Mouse (Mus musculus): ENCODE measurements around the gene Agpat2. TPM values are rescaled to one million over a fixed set of nuclear protein-coding genes. Genes with fewer than 3 reads are reported as not detected.
A peak's percentile ranks its signal among the peaks of the same experiment; 100 is the strongest.

Agpat2 gene
- polyA plus RNA-seq, 1 experiment from 2014 or later, result 18.4 TPM

DNA sequence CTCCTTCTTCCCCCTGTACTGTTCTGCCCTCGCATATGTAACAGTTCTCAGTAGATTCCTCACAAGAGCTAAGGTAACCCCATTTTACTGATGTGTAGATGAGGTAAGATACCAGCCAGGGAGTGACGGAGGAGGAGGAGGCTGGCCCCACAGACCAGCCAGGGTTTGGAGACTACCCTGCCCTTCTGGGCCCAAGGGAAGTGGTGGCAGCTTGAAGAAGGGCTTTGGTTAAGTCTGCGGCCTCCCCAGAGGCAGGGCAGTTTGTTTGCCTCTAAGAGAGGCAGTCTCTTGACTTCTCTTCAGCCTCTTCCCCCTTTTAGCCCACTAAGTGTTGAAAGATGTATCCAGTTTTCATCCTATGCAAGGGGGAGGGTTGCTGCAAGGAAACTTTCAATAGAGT, 2.4 kb upstream of the Agpat2 start:
- H3K36me3 ChIP-seq, result no peaks in the 10 kb centered on the region
- no peaks in the 10 kb centered on the region for H3K9me3 ChIP-seq (replicated peaks)
- no peaks in the 10 kb centered on the region for H3K27me3 ChIP-seq (replicated peaks)
- no peak overlapping the region for H3K9ac ChIP-seq
- 65% methylated on average over 3 of the region's 3 CpGs for WGBS
- no peak for ATAC-seq (ENCODE audit: insufficient number of reproducible peaks, low FRiP score)
- H3K4me1 ChIP-seq (replicated peaks), result peaks cover 36% of the 10 kb centered on the region
- peak overlapping the region; percentile 9; the same call in 1 of the 2 replicates for H3K4me2 ChIP-seq
- no peak overlapping the region; the same call in 1 of the 2 replicates for H3K4me3 ChIP-seq
- peak overlapping the region; percentile 36; the same call in 1 of the 2 replicates for H3K27ac ChIP-seq (ENCODE audit: poor library complexity, severe bottlenecking)

DNA sequence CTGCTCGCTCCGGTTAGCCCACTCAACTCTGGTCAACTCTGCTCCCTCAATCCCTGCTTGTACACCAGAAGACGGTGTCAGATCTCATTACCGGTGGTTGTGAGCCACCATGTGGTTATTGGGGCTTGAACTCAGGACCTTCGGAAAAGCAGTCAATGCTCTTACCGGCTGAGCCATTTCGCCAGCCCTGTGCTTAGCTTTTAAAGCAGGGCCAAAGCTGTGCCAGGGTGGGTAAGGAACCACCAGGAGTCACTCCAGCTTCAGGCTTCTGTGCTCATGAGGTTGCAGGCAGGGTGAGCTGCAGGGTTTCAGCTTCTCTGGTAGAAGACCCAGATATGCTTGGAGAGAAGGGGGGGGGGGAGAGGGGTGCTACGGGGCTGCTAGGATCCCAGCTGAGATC, 1.1 kb upstream of the Agpat2 start:
- H3K4me3 ChIP-seq, result no peak overlapping the region
- ATAC-seq (ENCODE audit: insufficient number of reproducible peaks, low FRiP score), result no peak
- peaks cover 36% of the 10 kb centered on the region for H3K4me1 ChIP-seq (replicated peaks)
- H3K27me3 ChIP-seq (replicated peaks), result no peaks in the 10 kb centered on the region
- H3K27ac ChIP-seq (ENCODE audit: poor library complexity, severe bottlenecking), result no peak overlapping the region
- H3K4me2 ChIP-seq, result no peak overlapping the region
- no peaks in the 10 kb centered on the region for H3K9me3 ChIP-seq (replicated peaks)
- H3K36me3 ChIP-seq, result no peaks in the 10 kb centered on the region
- WGBS, result 85% methylated on average over 8 of the region's 8 CpGs
- H3K9ac ChIP-seq, result no peak overlapping the region

DNA sequence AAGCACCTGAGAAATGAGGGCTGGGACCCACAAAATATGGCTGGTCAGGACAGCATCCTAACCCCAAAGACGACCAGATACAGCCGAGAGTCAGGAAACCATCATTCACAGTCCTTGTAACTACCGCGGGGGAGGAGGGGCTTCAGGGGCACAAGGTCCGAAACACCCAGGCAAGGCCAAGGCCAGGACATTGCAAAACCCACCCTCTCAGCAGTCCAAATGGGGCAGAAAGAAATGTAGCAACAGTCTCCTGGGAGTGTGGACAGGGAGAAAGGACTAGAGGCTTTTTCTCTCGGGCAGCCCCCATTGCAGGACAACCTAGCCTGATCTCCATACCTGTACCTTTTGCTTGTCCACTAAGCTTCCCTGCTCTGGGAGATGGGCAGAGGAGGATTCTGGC, 1.1 kb downstream of the Agpat2 start:
- peak overlapping the region; percentile 98 for H3K4me2 ChIP-seq
- H3K4me1 ChIP-seq (replicated peaks), result peaks cover 36% of the 10 kb centered on the region
- H3K9ac ChIP-seq, result peak overlapping the region; percentile 87
- no peaks in the 10 kb centered on the region for H3K27me3 ChIP-seq (replicated peaks)
- H3K36me3 ChIP-seq, result no peaks in the 10 kb centered on the region
- 0 out of 2 replicates have a peak overlapping the region, but pooled peaks have one; percentile 72 for H3K27ac ChIP-seq (ENCODE audit: poor library complexity, severe bottlenecking)
- ATAC-seq (ENCODE audit: insufficient number of reproducible peaks, low FRiP score), result no peak
- no peaks in the 10 kb centered on the region for H3K9me3 ChIP-seq (replicated peaks)
- WGBS, result 12% methylated on average over 6 of the region's 6 CpGs
- H3K4me3 ChIP-seq, result peak overlapping the region; percentile 83

DNA sequence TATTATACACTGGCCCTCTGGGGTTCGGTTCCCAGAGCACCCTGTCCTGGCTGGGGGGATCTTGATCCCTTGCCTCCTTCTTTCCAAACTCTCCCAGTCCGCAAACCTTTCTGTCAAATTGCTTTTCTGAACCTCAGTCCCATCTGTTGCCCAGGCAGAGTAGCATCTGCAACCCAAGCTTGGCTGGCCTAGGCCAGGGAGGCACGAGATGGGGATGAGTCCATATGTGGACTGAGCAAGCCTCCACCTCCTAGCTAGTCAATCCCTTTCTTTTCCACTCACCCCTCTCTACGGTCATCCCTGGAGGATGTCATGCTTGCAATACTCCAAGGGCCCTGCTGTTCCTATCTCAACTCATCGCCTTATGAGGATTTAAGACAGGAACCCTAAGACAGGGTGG, 1.6 kb downstream of the Agpat2 start:
- Histone ChIP-seq H3K27ac (ENCODE audit: poor library complexity, severe bottlenecking) (no peak overlapping the region), H3K4me3 (no peak overlapping the region), H3K9ac (no peak overlapping the region)

DNA sequence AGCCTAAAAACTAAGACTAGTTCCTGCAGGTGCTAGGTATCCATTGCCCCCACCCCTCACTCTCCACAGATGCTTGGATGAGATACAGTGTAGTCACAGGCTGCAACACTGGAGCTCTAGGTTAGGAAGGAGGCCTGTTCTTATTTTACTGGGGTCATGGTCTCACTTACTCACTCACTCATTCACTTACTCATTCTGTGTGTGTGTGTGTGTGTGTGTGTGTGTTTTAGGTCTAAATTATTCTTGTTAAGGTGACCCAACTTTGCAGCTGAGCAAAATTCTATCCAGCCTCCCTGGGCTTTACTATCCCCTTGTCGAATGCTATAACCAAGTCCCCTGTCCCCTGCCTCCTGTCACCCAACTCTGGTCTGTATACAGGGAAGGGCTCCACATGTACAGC, 2.6 kb downstream of the Agpat2 start:
- Histone ChIP-seq H3K27ac (ENCODE audit: poor library complexity, severe bottlenecking) (no peak overlapping the region), H3K36me3 (no peaks in the 10 kb centered on the region), H3K4me1 (replicated peaks) (peaks cover 21% of the 10 kb centered on the region), H3K4me2 (no peak overlapping the region), H3K27me3 (replicated peaks) (no peaks in the 10 kb centered on the region), H3K9me3 (replicated peaks) (no peaks in the 10 kb centered on the region), H3K9ac (no peak overlapping the region), H3K4me3 (no peak overlapping the region)
- ATAC-seq (ENCODE audit: insufficient number of reproducible peaks, low FRiP score), result no peak
- 96% methylated on average over 1 of the region's 1 CpGs for WGBS

More for the DNA sequence above, 1.6 kb downstream of the Agpat2 start:
- H3K4me1 ChIP-seq (replicated peaks), result peaks cover 31% of the 10 kb centered on the region
- WGBS, result 83% methylated on average over 5 of the region's 5 CpGs
- no peak for ATAC-seq (ENCODE audit: insufficient number of reproducible peaks, low FRiP score)
- no peaks in the 10 kb centered on the region for H3K27me3 ChIP-seq (replicated peaks)
- H3K36me3 ChIP-seq, result no peaks in the 10 kb centered on the region
- H3K4me2 ChIP-seq, result peak overlapping the region; percentile 98
- H3K9me3 ChIP-seq (replicated peaks), result no peaks in the 10 kb centered on the region

DNA sequence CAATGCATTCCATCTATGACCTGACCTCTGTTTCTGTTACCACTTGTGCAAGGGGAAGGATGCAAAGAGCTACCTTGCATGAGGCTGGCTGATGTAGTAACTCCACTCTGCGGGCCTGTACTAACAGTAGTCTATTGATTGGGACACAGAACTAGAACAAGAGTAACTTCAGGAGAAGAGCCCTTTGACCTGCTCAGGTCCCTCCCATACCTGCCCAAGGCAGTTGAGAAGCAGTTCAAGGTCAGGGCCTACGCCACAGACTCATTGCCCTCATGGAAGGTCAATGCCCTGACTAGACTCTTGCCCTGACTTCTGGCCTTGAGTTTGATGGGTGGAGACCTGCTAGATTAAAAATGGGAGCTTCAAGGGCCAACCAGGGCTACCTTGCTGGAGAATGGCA, 3.6 kb downstream of the Agpat2 start:
- WGBS, result 81% methylated on average over 2 of the region's 2 CpGs
- Histone ChIP-seq H3K4me3 (no peak overlapping the region), H3K4me2 (no peak overlapping the region), H3K27me3 (replicated peaks) (no peaks in the 10 kb centered on the region), H3K9me3 (replicated peaks) (no peaks in the 10 kb centered on the region), H3K9ac (no peak overlapping the region), H3K4me1 (replicated peaks) (peaks cover 14% of the 10 kb centered on the region), H3K27ac (ENCODE audit: poor library complexity, severe bottlenecking) (no peak overlapping the region), H3K36me3 (peaks cover 6% of the 10 kb centered on the region; the same call in 1 of the 2 replicates)
- ATAC-seq (ENCODE audit: insufficient number of reproducible peaks, low FRiP score), result no peak

DNA sequence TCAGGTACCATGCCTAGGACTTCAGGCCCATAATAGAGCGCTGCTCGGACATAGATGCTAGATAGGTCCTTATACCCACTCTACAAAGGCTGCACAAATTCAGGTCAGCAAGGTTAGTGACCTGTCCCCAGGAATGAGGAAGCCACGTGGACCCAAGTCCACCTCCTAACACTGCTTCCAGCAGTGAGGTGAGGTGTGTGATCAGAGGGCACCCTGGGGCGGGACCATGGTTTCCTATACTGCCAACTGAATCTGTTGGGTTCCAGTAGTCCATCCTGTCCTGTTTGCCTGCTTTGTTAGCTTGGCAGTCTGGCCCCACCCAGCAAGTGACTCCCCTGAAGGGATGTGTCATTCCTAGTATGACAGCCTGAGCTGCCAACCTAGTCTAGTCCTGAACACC, 4.3 kb downstream of the Agpat2 start:
- no peak overlapping the region for H3K9ac ChIP-seq
- no peak overlapping the region for H3K4me2 ChIP-seq
- peaks cover 14% of the 10 kb centered on the region for H3K4me1 ChIP-seq (replicated peaks)
- H3K27me3 ChIP-seq (replicated peaks), result no peaks in the 10 kb centered on the region
- WGBS, result 88% methylated on average over 4 of the region's 4 CpGs
- H3K9me3 ChIP-seq (replicated peaks), result no peaks in the 10 kb centered on the region
- H3K27ac ChIP-seq (ENCODE audit: poor library complexity, severe bottlenecking), result no peak overlapping the region
- H3K4me3 ChIP-seq, result no peak overlapping the region
- no peak for ATAC-seq (ENCODE audit: insufficient number of reproducible peaks, low FRiP score)
- peaks cover 6% of the 10 kb centered on the region; the same call in 1 of the 2 replicates for H3K36me3 ChIP-seq

DNA sequence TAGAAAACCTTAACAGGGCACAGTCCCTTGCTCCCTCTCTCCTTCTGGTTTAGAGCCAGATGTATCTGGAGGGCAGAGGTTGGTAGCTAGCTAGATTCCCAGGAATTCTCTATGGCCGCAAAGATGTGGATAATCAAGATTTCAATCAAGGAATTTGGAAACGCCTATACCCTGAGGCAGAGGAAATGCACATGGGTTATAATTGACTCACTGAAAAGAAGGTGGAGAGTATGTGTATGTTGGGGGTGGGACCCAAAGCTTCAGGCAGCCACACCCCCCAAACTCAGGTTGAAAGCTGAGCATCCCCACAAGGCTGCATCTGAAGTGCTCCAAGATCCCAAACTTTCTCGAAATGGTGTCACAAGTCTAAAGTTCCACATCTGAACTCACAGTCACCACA, 5.8 kb downstream of the Agpat2 start:
- Histone ChIP-seq H3K27me3 (replicated peaks) (no peaks in the 10 kb centered on the region), H3K4me3 (no peak overlapping the region), H3K36me3 (peaks cover 18% of the 10 kb centered on the region), H3K9ac (no peak overlapping the region), H3K27ac (ENCODE audit: poor library complexity, severe bottlenecking) (no peak overlapping the region), H3K9me3 (replicated peaks) (no peaks in the 10 kb centered on the region), H3K4me1 (replicated peaks) (peaks cover 6% of the 10 kb centered on the region), H3K4me2 (no peak overlapping the region)
- ATAC-seq (ENCODE audit: insufficient number of reproducible peaks, low FRiP score), result no peak
- 68% methylated on average over 3 of the region's 3 CpGs for WGBS

DNA sequence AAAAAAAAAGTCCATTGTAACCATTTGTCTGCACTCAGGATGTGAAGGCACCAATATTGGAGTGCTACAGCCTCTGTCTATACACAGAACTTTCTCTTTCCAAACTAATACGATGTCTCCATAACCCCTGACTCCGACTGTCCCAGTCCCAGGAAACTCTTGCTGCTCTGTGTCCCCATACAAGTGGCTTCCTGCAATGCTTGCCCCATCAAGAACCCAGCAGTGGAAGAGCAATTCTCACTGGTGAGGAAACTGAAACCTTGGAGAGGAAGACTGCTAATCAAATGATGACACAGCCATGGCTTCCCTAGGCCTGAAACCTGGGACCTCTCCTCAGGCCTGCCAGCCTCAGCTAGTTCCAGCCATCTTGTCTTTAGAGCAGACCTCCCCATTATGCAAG, 6.4 kb downstream of the Agpat2 start:
- Histone ChIP-seq H3K36me3 (peaks cover 24% of the 10 kb centered on the region), H3K4me3 (no peak overlapping the region), H3K4me1 (replicated peaks) (no peaks in the 10 kb centered on the region; the same call in 1 of the 2 replicates), H3K4me2 (no peak overlapping the region), H3K27me3 (replicated peaks) (no peaks in the 10 kb centered on the region), H3K9ac (no peak overlapping the region), H3K27ac (ENCODE audit: poor library complexity, severe bottlenecking) (no peak overlapping the region), H3K9me3 (replicated peaks) (no peaks in the 10 kb centered on the region)
- WGBS, result 80% methylated on average over 2 of the region's 2 CpGs
- no peak for ATAC-seq (ENCODE audit: insufficient number of reproducible peaks, low FRiP score)

DNA sequence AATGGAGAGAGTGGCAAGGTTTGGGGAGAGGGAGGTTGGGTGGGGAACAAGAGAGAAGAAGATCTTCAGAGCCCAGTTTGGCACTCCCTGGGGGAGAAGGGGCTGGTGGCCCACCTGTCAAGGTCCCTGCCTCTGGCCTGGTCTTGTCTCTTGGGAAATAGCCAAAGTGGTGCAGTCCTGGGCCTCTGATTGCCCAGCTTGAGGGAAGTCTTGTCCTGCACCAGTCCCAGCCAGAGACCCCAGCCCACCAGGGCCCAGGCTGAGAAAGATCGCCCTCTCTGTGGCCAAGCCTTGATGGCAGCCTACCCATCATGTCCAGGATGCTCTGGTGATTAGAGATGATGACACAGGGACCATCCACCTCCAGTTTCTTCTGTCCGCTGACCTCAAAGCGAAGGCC, 7.3 kb downstream of the Agpat2 start:
- no peaks in the 10 kb centered on the region for H3K4me1 ChIP-seq (replicated peaks)
- 89% methylated on average over 3 of the region's 3 CpGs for WGBS
- peaks cover 33% of the 10 kb centered on the region for H3K36me3 ChIP-seq
- H3K27me3 ChIP-seq (replicated peaks), result no peaks in the 10 kb centered on the region
- ATAC-seq (ENCODE audit: insufficient number of reproducible peaks, low FRiP score), result no peak
- no peak overlapping the region for H3K9ac ChIP-seq
- H3K4me2 ChIP-seq, result no peak overlapping the region
- H3K4me3 ChIP-seq, result no peak overlapping the region
- no peaks in the 10 kb centered on the region for H3K9me3 ChIP-seq (replicated peaks)
- H3K27ac ChIP-seq (ENCODE audit: poor library complexity, severe bottlenecking), result no peak overlapping the region

DNA sequence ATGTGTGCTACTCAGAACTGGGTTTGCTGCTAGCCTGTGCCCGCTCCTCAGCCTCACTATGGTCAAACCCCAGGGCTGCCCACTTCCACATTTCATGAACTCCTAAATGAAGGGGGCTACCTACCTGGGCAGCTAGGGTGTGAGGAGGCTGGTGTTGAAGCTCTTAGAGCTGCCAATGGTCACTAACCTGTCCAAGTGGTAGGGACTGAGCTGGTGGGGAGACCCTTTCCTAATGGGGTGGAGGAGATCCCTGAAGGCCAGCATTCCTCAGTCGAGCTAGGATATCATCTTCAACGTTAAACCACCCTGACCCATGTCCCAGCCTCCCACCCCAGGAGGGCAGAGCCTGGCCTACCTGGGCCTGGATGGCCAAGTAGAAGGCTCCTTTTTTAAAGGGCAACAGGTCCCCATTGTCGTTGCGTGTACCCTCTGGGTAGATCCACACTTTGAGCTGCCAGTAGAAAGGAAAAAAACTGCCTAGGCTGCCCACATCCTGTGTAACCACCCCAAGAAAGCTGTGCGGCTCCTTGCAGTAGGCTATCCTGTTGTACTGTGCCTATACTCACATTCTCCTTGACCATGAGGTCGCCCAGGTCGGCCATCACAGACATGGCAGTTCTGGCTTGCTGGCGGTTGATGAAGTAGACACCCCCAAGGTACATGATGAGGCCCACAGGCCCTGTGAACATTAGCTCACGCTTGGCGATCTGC, 8.3 kb downstream of the Agpat2 start:
- H3K4me2 ChIP-seq, result no peak overlapping the region
- H3K27ac ChIP-seq (ENCODE audit: poor library complexity, severe bottlenecking), result no peak overlapping the region
- H3K4me1 ChIP-seq (replicated peaks), result peaks cover 6% of the 10 kb centered on the region; the same call in 1 of the 2 replicates
- peak; percentile 17; the same call in 1 of the 2 replicates for ATAC-seq (ENCODE audit: insufficient number of reproducible peaks, low FRiP score)
- WGBS, result 73% methylated on average over 11 of the region's 11 CpGs
- H3K27me3 ChIP-seq (replicated peaks), result no peaks in the 10 kb centered on the region
- no peak overlapping the region for H3K4me3 ChIP-seq
- H3K9ac ChIP-seq, result no peak overlapping the region
- H3K36me3 ChIP-seq, result peaks cover 43% of the 10 kb centered on the region
- no peaks in the 10 kb centered on the region for H3K9me3 ChIP-seq (replicated peaks)
